Comparison of ENCODE assay signal across 10 mouse cellular contexts in genomic region chr1:33362688-33363426, GRCm38 (mm10).
DNase-seq lines count a peak whose midpoint lies in the region; ATAC-seq and TF ChIP-seq lines count a peak whose summit lies in the region.
"Had no signal": no experiment of that assay in that cellular context is flagged by ENCODE, and none has a peak within 500 bp of the region (broad histone marks: within the 10 kb centered on the region; RNA-seq: fewer than 3 reads in every experiment).

No protein-coding gene starts in this region.

- no peaks in the 10 kb centered on the region for H3K9me3 ChIP-seq in hindbrain, embryonic 16.5 days (ENCODE audit: control insufficient read depth, low read length)
- H3K9me3 ChIP-seq in hindbrain, embryonic 13.5 days, result no peaks in the 10 kb centered on the region
- no peaks in the 10 kb centered on the region for H3K9me3 ChIP-seq in forebrain, postnatal 0 days (ENCODE audit: low read length)
- H3K9me3 ChIP-seq in kidney, embryonic 16.5 days (ENCODE audit: low read length), result no peaks in the 10 kb centered on the region
- H3K9me3 ChIP-seq: liver, embryonic 15.5 days had no signal

- ATAC-seq in hindbrain, embryonic 16.5 days, result peak; percentile 68; the same call in 1 of the 2 replicates
- no peak for ATAC-seq in hindbrain, embryonic 13.5 days (ENCODE audit: low FRiP score)
- no peak; the same call in 1 of the 2 replicates for ATAC-seq in forebrain, postnatal 0 days
- no peak for ATAC-seq in kidney, embryonic 16.5 days (ENCODE audit: low FRiP score, low TSS enrichment)

- no peak for TF ChIP-seq CTCF in forebrain, postnatal 0 days (IDR thresholded peaks at IDR 0.05; ENCODE audit: low read depth)

- H3K4me2 ChIP-seq in hindbrain, embryonic 16.5 days (ENCODE audit: low read length), result no peak overlapping the region
- H3K4me2 ChIP-seq in hindbrain, embryonic 13.5 days, result no peak overlapping the region
- H3K4me2 ChIP-seq in forebrain, postnatal 0 days (ENCODE audit: low read depth), result peak overlapping the region; percentile 21; the same call in 1 of the 2 replicates
- no peak overlapping the region for H3K4me2 ChIP-seq in kidney, embryonic 16.5 days (replicated peaks; ENCODE audit: low read depth, low read length)
- H3K4me2 ChIP-seq: liver, embryonic 15.5 days had no signal

- no peaks in the 10 kb centered on the region for H3K36me3 ChIP-seq in hindbrain, embryonic 16.5 days (ENCODE audit: control insufficient read depth, insufficient read depth, low read length)
- H3K36me3 ChIP-seq in hindbrain, embryonic 13.5 days, result no peaks in the 10 kb centered on the region
- no peaks in the 10 kb centered on the region for H3K36me3 ChIP-seq in forebrain, postnatal 0 days (ENCODE audit: insufficient read depth)
- no peaks in the 10 kb centered on the region for H3K36me3 ChIP-seq in kidney, embryonic 16.5 days (ENCODE audit: insufficient read depth, low read length)
- H3K36me3 ChIP-seq: liver, embryonic 15.5 days had no signal

- no peak overlapping the region for H3K27ac ChIP-seq in hindbrain, embryonic 16.5 days (ENCODE audit: low read depth, low read length)
- H3K27ac ChIP-seq in hindbrain, embryonic 13.5 days, result no peak overlapping the region
- H3K27ac ChIP-seq in forebrain, postnatal 0 days (ENCODE audit: low read depth, low read length), result no peak overlapping the region
- H3K27ac ChIP-seq in kidney, embryonic 16.5 days (ENCODE audit: low read length), result no peak overlapping the region
- H3K27ac ChIP-seq: liver, embryonic 15.5 days; macrophage had no signal

- H3K4me1 ChIP-seq in hindbrain, embryonic 16.5 days (ENCODE audit: control insufficient read depth, insufficient read depth, low read depth, low read length), result no peaks in the 10 kb centered on the region
- H3K4me1 ChIP-seq in hindbrain, embryonic 13.5 days (replicated peaks), result no peaks in the 10 kb centered on the region
- H3K4me1 ChIP-seq in forebrain, postnatal 0 days (ENCODE audit: insufficient read depth), result no peaks in the 10 kb centered on the region
- H3K4me1 ChIP-seq in kidney, embryonic 16.5 days (ENCODE audit: insufficient read depth, low read length), result no peaks in the 10 kb centered on the region
- H3K4me1 ChIP-seq: liver, embryonic 15.5 days had no signal

- peak; percentile 9 for DNase-seq in forebrain, postnatal 0 days
- DNase-seq in heart, postnatal 14 days, result peak; percentile 7 to 31
- DNase-seq in retina, embryonic 14.5 days (ENCODE audit: low spot score), result peak; percentile 12
- no peak for DNase-seq in adrenal gland, adult 18-20 months (ENCODE audit: low spot score in 2 of 2)
- DNase-seq: kidney, postnatal 14 days had no signal

- no peaks in the 10 kb centered on the region for H3K27me3 ChIP-seq in hindbrain, embryonic 16.5 days (replicated peaks; ENCODE audit: control insufficient read depth, insufficient read depth, low read length)
- no peaks in the 10 kb centered on the region for H3K27me3 ChIP-seq in hindbrain, embryonic 13.5 days
- no peaks in the 10 kb centered on the region for H3K27me3 ChIP-seq in forebrain, postnatal 0 days (ENCODE audit: insufficient read depth, low read length)
- H3K27me3 ChIP-seq in kidney, embryonic 16.5 days (ENCODE audit: insufficient read depth, low read length), result no peaks in the 10 kb centered on the region
- H3K27me3 ChIP-seq: liver, embryonic 15.5 days had no signal

- H3K9ac ChIP-seq in hindbrain, embryonic 16.5 days (ENCODE audit: low read depth, low read length), result no peak overlapping the region
- H3K9ac ChIP-seq in hindbrain, embryonic 13.5 days, result no peak overlapping the region
- no peak overlapping the region for H3K9ac ChIP-seq in forebrain, postnatal 0 days
- no peak overlapping the region for H3K9ac ChIP-seq in kidney, embryonic 16.5 days (replicated peaks; ENCODE audit: low read length)
- H3K9ac ChIP-seq: liver, embryonic 15.5 days had no signal

- WGBS in hindbrain, embryonic 16.5 days, result 44% methylated on average over 13 of the region's 13 CpGs
- WGBS in hindbrain, embryonic 13.5 days, result 59% methylated on average over 13 of the region's 13 CpGs
- 14% methylated on average over 13 of the region's 13 CpGs for WGBS in forebrain, postnatal 0 days
- WGBS in kidney, embryonic 16.5 days, result 57% methylated on average over 13 of the region's 13 CpGs

- intact Hi-C loops in heart, postnatal 14 days (cut with DNase I), result no loop called here

- H3K4me3 ChIP-seq in hindbrain, embryonic 16.5 days (ENCODE audit: low read length), result no peak overlapping the region
- no peak overlapping the region for H3K4me3 ChIP-seq in hindbrain, embryonic 13.5 days
- H3K4me3 ChIP-seq in forebrain, postnatal 0 days (ENCODE audit: low read depth, low read length), result no peak overlapping the region
- no peak overlapping the region for H3K4me3 ChIP-seq in kidney, embryonic 16.5 days (ENCODE audit: low read length)
- H3K4me3 ChIP-seq: liver, embryonic 15.5 days had no signal

Comparison
In these comparisons a context has a peak if more than half of its experiments do, and no peak if none do; other contexts are left out.
1. DNase-seq: peak in forebrain, postnatal 0 days (single experiment), heart, postnatal 14 days (2 of 2) and retina, embryonic 14.5 days (single experiment); none in adrenal gland, adult 18-20 months (0 of 2).